ENCODE assay signal across 20 mouse cellular contexts in the genomic region with DNA sequence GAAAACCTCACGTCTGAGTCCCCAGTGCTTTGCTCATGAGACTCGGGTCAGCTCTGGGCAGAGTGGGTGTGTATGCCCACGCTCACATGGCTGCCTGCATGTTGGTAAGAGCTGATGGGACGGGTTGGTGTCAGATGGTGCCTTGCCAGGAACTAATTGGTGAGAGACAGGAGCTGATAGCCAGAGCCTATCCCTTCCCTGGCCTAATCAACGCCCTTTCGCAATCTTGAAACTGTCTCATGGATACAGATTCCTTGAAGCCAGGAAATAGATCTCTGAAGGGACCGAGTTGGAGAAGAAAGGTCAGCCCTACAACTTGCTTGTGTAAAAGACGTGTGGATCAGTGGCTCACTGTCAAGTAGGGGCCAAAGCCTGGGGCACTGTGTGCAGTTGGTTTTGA.
DNase-seq lines count a peak whose midpoint lies in the region; ATAC-seq lines count a peak whose summit lies in the region.
"Had no signal": no experiment of that assay in that cellular context is flagged by ENCODE, and none has a peak within 500 bp of the region (broad histone marks: within the 10 kb centered on the region; RNA-seq: fewer than 3 reads in every experiment).

No protein-coding gene starts in this region.

- no peaks in the 10 kb centered on the region for H3K27me3 ChIP-seq in limb, embryonic 10.5 days (ENCODE audit: low read depth, poor library complexity, severe bottlenecking)
- no peaks in the 10 kb centered on the region for H3K27me3 ChIP-seq in hindbrain, embryonic 11.5 days (ENCODE audit: control insufficient read depth, insufficient read depth, low read length)
- H3K27me3 ChIP-seq: embryonic facial prominence, embryonic 15.5 days had no signal

- no peaks in the 10 kb centered on the region for H3K4me1 ChIP-seq in limb, embryonic 10.5 days
- H3K4me1 ChIP-seq in hindbrain, embryonic 11.5 days (replicated peaks; ENCODE audit: control insufficient read depth, insufficient read depth, low read length) = no peaks in the 10 kb centered on the region
- H3K4me1 ChIP-seq: embryonic facial prominence, embryonic 15.5 days; heart, embryonic 13.5 days had no signal

- H3K4me3 ChIP-seq in limb, embryonic 10.5 days = no peak overlapping the region
- H3K4me3 ChIP-seq in hindbrain, embryonic 11.5 days (ENCODE audit: low read depth, low read length) = no peak overlapping the region
- H3K4me3 ChIP-seq: embryonic facial prominence, embryonic 15.5 days; erythroblast, embryonic 14.5 days; forebrain, embryonic 10.5 days; heart, adult 2 months; heart, embryonic 13.5 days had no signal

- DNase-seq in heart, adult 11 months = peak; percentile 88
- no peak for DNase-seq in heart, postnatal 36 days
- peak; percentile 4 for DNase-seq in thymus, postnatal 4 days
- DNase-seq in thymus, postnatal 10 days (ENCODE audit: low spot score in 2 of 2) = no peak
- peak; percentile 15 for DNase-seq in limb, embryonic 10.5 days (ENCODE audit: low spot score)
- no peak for DNase-seq in layer of hippocampus, adult 11-12 months (ENCODE audit: low spot score)
- no peak for DNase-seq in left cerebral cortex, adult 8-10 months (ENCODE audit: low spot score in 2 of 2)
- no peak for DNase-seq in hindbrain, embryonic 11.5 days (ENCODE audit: low spot score)
- DNase-seq: adrenal gland, postnatal 14 days; cerebellum, adult 8-10 months; cerebellum, postnatal 14 days; embryo, embryonic 11 days; heart, adult 2 months; heart, postnatal 4 days had no signal

- no peaks in the 10 kb centered on the region for H3K9me3 ChIP-seq in limb, embryonic 10.5 days (replicated peaks)
- no peaks in the 10 kb centered on the region for H3K9me3 ChIP-seq in hindbrain, embryonic 11.5 days (ENCODE audit: control insufficient read depth, low read length)
- H3K9me3 ChIP-seq: embryonic facial prominence, embryonic 15.5 days; forebrain, embryonic 10.5 days; heart, embryonic 13.5 days had no signal

- no peak for ATAC-seq in hindbrain, embryonic 11.5 days (ENCODE audit: low FRiP score)
- ATAC-seq: forebrain, embryonic 14.5 days had no signal

- no peak overlapping the region for H3K9ac ChIP-seq in hindbrain, embryonic 11.5 days (ENCODE audit: low read depth, low read length)
- H3K9ac ChIP-seq: embryonic facial prominence, embryonic 15.5 days; heart, embryonic 13.5 days; hindbrain, embryonic 14.5 days had no signal

- H3K27ac ChIP-seq in limb, embryonic 10.5 days = no peak overlapping the region
- H3K27ac ChIP-seq in hindbrain, embryonic 11.5 days (ENCODE audit: low read depth, low read length) = no peak overlapping the region
- H3K27ac ChIP-seq: embryonic facial prominence, embryonic 15.5 days; forebrain, embryonic 10.5 days; heart, adult 2 months; heart, embryonic 13.5 days; hindbrain, embryonic 14.5 days had no signal

- H3K36me3 ChIP-seq in limb, embryonic 10.5 days = no peaks in the 10 kb centered on the region
- no peaks in the 10 kb centered on the region for H3K36me3 ChIP-seq in hindbrain, embryonic 11.5 days (ENCODE audit: control insufficient read depth, insufficient read depth, low read length)
- H3K36me3 ChIP-seq: embryonic facial prominence, embryonic 15.5 days; forebrain, embryonic 10.5 days; heart, embryonic 13.5 days had no signal

- intact Hi-C loops in heart, postnatal 36 days (cut with DNase I) = no loop called here

- H3K4me2 ChIP-seq in hindbrain, embryonic 11.5 days (replicated peaks; ENCODE audit: low read depth, low read length) = no peak overlapping the region
- H3K4me2 ChIP-seq: embryonic facial prominence, embryonic 15.5 days; heart, embryonic 13.5 days; hindbrain, embryonic 14.5 days had no signal

- 86% methylated on average over 8 of the region's 8 CpGs for WGBS in limb, embryonic 10.5 days
- 84% methylated on average over 8 of the region's 8 CpGs for WGBS in hindbrain, embryonic 11.5 days

Comparison
In these comparisons a context has a peak if more than half of its experiments do, and no peak if none do; other contexts are left out.
1. DNase-seq: peak in heart, adult 11 months (single experiment), thymus, postnatal 4 days (single experiment) and limb, embryonic 10.5 days (single experiment); none in heart, postnatal 36 days (0 of 2), thymus, postnatal 10 days (0 of 2), layer of hippocampus, adult 11-12 months (single experiment), left cerebral cortex, adult 8-10 months (0 of 2) and hindbrain, embryonic 11.5 days (single experiment).